Mouse (Mus musculus) embryonic facial prominence, embryonic 13.5 days (tissue): ENCODE measurements at regions not wholly inside any gene's neighbourhood (a gene's known extent, or its start where the extent isn't known, plus 50 kb on each side); places are given as distances from the start of the nearest gene placed in this dataset.

Experiments
- ATAC-seq: fragments of 200-750 bp; cut with Nextera tagmentation; 2 replicates; pipeline ENCODE4 v1.8.0; 2017; ENCODE audit warnings: low read depth; ENCODE audit not compliant: insufficient number of reproducible peaks, insufficient read depth, low FRiP score, low TSS enrichment
- H3K27ac ChIP-seq: fragments of 300-500 bp; sonication (generic); 2 replicates; pipeline ENCODE4 v1.5.1; 2015; ENCODE audit warnings: moderate library complexity, mild to moderate bottlenecking, inconsistent platforms
- H3K27me3 ChIP-seq: fragments of 300-500 bp; sonication (generic); 2 replicates; pipeline ENCODE4 v1.6.1; 2015; ENCODE audit warnings: mild to moderate bottlenecking, inconsistent platforms
- H3K36me3 ChIP-seq: fragments of 300-500 bp; sonication (generic); 2 replicates; pipeline ENCODE4 v1.6.1; 2015; ENCODE audit warnings: mild to moderate bottlenecking, inconsistent platforms
- H3K4me1 ChIP-seq: fragments of 300-500 bp; sonication (generic); 2 replicates; pipeline ENCODE4 v1.6.1; 2015; ENCODE audit warnings: inconsistent platforms
- H3K4me2 ChIP-seq: fragments of 300-500 bp; sonication (generic); 2 replicates; pipeline ENCODE4 v1.6.1; 2015; ENCODE audit warnings: moderate library complexity, mild to moderate bottlenecking, inconsistent platforms
- H3K4me3 ChIP-seq: fragments of 300-500 bp; sonication (generic); 2 replicates; pipeline ENCODE4 v1.5.1; 2015; ENCODE audit warnings: mild to moderate bottlenecking, inconsistent platforms
- H3K9ac ChIP-seq: fragments of 300-500 bp; sonication (generic); 2 replicates; pipeline ENCODE4 v1.6.1; 2015; ENCODE audit warnings: mild to moderate bottlenecking, inconsistent platforms
- H3K9me3 ChIP-seq: fragments of 300-500 bp; sonication (generic); 2 replicates; pipeline ENCODE4 v1.6.1; 2016; ENCODE audit warnings: inconsistent platforms
- WGBS: fragments of 180-500 bp; shearing (Covaris S2); methylation state at CpG from one replicate; pipeline ENCODE4 v1.1.7; 2015; ENCODE audit warnings: mixed read lengths; 5-methylcytosine and 5-hydroxymethylcytosine counted together

GRCm38 (mm10) chr13:97412151-97412550 lies 171.2 kb downstream of the Enc1 start:
- Histone ChIP-seq H3K4me2 (no peak overlapping the region), H3K27me3 (no peaks in the 10 kb centered on the region), H3K4me1 (peaks cover 58% of the 10 kb centered on the region), H3K27ac (no peak overlapping the region), H3K9ac (no peak overlapping the region), H3K36me3 (no peaks in the 10 kb centered on the region), H3K4me3 (no peak overlapping the region), H3K9me3 (no peaks in the 10 kb centered on the region)
- no peak for ATAC-seq
- WGBS, result 62% methylated on average over 4 of the region's 4 CpGs

- no peak for ATAC-seq
- 29% methylated on average over 9 of the region's 9 CpGs for WGBS
- no peak overlapping the region; the same call in 1 of the 2 replicates for H3K27ac ChIP-seq
- H3K27me3 ChIP-seq, result no peaks in the 10 kb centered on the region
- peaks cover 64% of the 10 kb centered on the region for H3K4me1 ChIP-seq
- H3K9me3 ChIP-seq, result no peaks in the 10 kb centered on the region
- H3K36me3 ChIP-seq, result no peaks in the 10 kb centered on the region
- H3K9ac ChIP-seq, result no peak overlapping the region
- no peak overlapping the region; the same call in 1 of the 2 replicates for H3K4me2 ChIP-seq
- no peak overlapping the region for H3K4me3 ChIP-seq
Observed at GRCm38 (mm10) chr13:97410550-97411201, 169.8 kb downstream of the Enc1 start.

GRCm38 (mm10) chr13:97409891-97410525 lies 169.1 kb downstream of the Enc1 start:
- no peaks in the 10 kb centered on the region for H3K9me3 ChIP-seq
- H3K9ac ChIP-seq, result no peak overlapping the region
- WGBS, result 60% methylated on average over 6 of the region's 6 CpGs
- H3K4me3 ChIP-seq, result no peak overlapping the region
- H3K4me2 ChIP-seq, result peak overlapping the region; percentile 18; the same call in 1 of the 2 replicates
- H3K36me3 ChIP-seq, result no peaks in the 10 kb centered on the region
- peak overlapping the region; percentile 62; the same call in 1 of the 2 replicates for H3K27ac ChIP-seq
- no peak for ATAC-seq
- no peaks in the 10 kb centered on the region for H3K27me3 ChIP-seq
- H3K4me1 ChIP-seq, result peaks cover 58% of the 10 kb centered on the region

- no peaks in the 10 kb centered on the region for H3K36me3 ChIP-seq
- ATAC-seq, result no peak
- 28% methylated on average over 8 of the region's 8 CpGs for WGBS
Observed at GRCm38 (mm10) chr13:97409291-97409780, 168.4 kb downstream of the Enc1 start.

GRCm38 (mm10) chr13:97408414-97409290 lies 167.7 kb downstream of the Enc1 start:
- Histone ChIP-seq H3K4me1 (peaks cover 55% of the 10 kb centered on the region), H3K4me3 (no peak overlapping the region), H3K9ac (no peak overlapping the region), H3K27me3 (no peaks in the 10 kb centered on the region), H3K36me3 (no peaks in the 10 kb centered on the region), H3K9me3 (no peaks in the 10 kb centered on the region), H3K27ac (no peak overlapping the region), H3K4me2 (no peak overlapping the region)
- no peak for ATAC-seq
- WGBS, result 73% methylated on average over 22 of the region's 22 CpGs

More at GRCm38 (mm10) chr13:97409291-97409780, 168.4 kb downstream of the Enc1 start:
- no peaks in the 10 kb centered on the region for H3K27me3 ChIP-seq
- H3K9ac ChIP-seq, result no peak overlapping the region
- H3K4me2 ChIP-seq, result no peak overlapping the region
- no peak overlapping the region for H3K27ac ChIP-seq
- H3K4me3 ChIP-seq, result no peak overlapping the region
- H3K9me3 ChIP-seq, result no peaks in the 10 kb centered on the region
- H3K4me1 ChIP-seq, result peaks cover 55% of the 10 kb centered on the region

- H3K27me3 ChIP-seq, result no peaks in the 10 kb centered on the region
- WGBS, result 60% methylated on average over 2 of the region's 2 CpGs
- H3K9ac ChIP-seq, result no peak overlapping the region
- no peak for ATAC-seq
- H3K4me2 ChIP-seq, result no peak overlapping the region
- no peak overlapping the region for H3K4me3 ChIP-seq
- H3K27ac ChIP-seq, result no peak overlapping the region
- H3K4me1 ChIP-seq, result peaks cover 50% of the 10 kb centered on the region
- no peaks in the 10 kb centered on the region for H3K9me3 ChIP-seq
- no peaks in the 10 kb centered on the region for H3K36me3 ChIP-seq
Observed at GRCm38 (mm10) chr13:97407773-97408172, 166.9 kb downstream of the Enc1 start.

GRCm38 (mm10) chr13:97406678-97407077 lies 165.8 kb downstream of the Enc1 start:
- WGBS, result 33% methylated on average over 7 of the region's 7 CpGs
- H3K36me3 ChIP-seq, result no peaks in the 10 kb centered on the region
- no peak overlapping the region for H3K4me3 ChIP-seq
- peaks cover 42% of the 10 kb centered on the region for H3K4me1 ChIP-seq
- no peak overlapping the region for H3K9ac ChIP-seq
- no peak overlapping the region for H3K27ac ChIP-seq
- no peak for ATAC-seq
- H3K27me3 ChIP-seq, result no peaks in the 10 kb centered on the region
- no peaks in the 10 kb centered on the region for H3K9me3 ChIP-seq
- no peak overlapping the region for H3K4me2 ChIP-seq

- Histone ChIP-seq H3K36me3 (no peaks in the 10 kb centered on the region), H3K4me3 (no peak overlapping the region), H3K4me1 (peaks cover 10% of the 10 kb centered on the region), H3K9ac (no peak overlapping the region), H3K27me3 (no peaks in the 10 kb centered on the region), H3K4me2 (no peak overlapping the region), H3K27ac (no peak overlapping the region), H3K9me3 (no peaks in the 10 kb centered on the region)
- 79% methylated on average over 10 of the region's 10 CpGs for WGBS
- ATAC-seq, result no peak
Observed at GRCm38 (mm10) chr13:97402164-97402761, 161.4 kb downstream of the Enc1 start.

GRCm38 (mm10) chr13:97401620-97402019 lies 160.7 kb downstream of the Enc1 start:
- 80% methylated on average over 7 of the region's 7 CpGs for WGBS

GRCm38 (mm10) chr13:97398041-97398440 lies 157.1 kb downstream of the Enc1 start:
- H3K9me3 ChIP-seq, result no peaks in the 10 kb centered on the region
- no peak overlapping the region for H3K27ac ChIP-seq
- ATAC-seq, result no peak
- no peak overlapping the region for H3K9ac ChIP-seq
- no peaks in the 10 kb centered on the region for H3K27me3 ChIP-seq
- H3K4me1 ChIP-seq, result no peaks in the 10 kb centered on the region
- no peak overlapping the region for H3K4me2 ChIP-seq
- H3K36me3 ChIP-seq, result no peaks in the 10 kb centered on the region
- 76% methylated on average over 1 of the region's 1 CpGs for WGBS
- no peak overlapping the region for H3K4me3 ChIP-seq

More at GRCm38 (mm10) chr13:97401620-97402019, 160.7 kb downstream of the Enc1 start:
- Histone ChIP-seq H3K9ac (no peak overlapping the region), H3K9me3 (no peaks in the 10 kb centered on the region), H3K36me3 (no peaks in the 10 kb centered on the region), H3K4me1 (peaks cover 5% of the 10 kb centered on the region), H3K27me3 (no peaks in the 10 kb centered on the region), H3K27ac (no peak overlapping the region), H3K4me3 (no peak overlapping the region), H3K4me2 (no peak overlapping the region)
- ATAC-seq, result no peak

GRCm38 (mm10) chr13:97396899-97397640 lies 156.2 kb downstream of the Enc1 start:
- H3K9me3 ChIP-seq, result no peaks in the 10 kb centered on the region
- WGBS, result 82% methylated on average over 3 of the region's 3 CpGs
- no peak overlapping the region for H3K4me3 ChIP-seq
- no peaks in the 10 kb centered on the region for H3K4me1 ChIP-seq
- no peaks in the 10 kb centered on the region for H3K36me3 ChIP-seq
- no peak overlapping the region for H3K27ac ChIP-seq
- no peak for ATAC-seq
- H3K9ac ChIP-seq, result no peak overlapping the region
- no peaks in the 10 kb centered on the region for H3K27me3 ChIP-seq
- H3K4me2 ChIP-seq, result no peak overlapping the region
